Mouse (Mus musculus): ENCODE results near the gene Rspry1.

GRCm38 (mm10) chr8:94634211-94634610 lies 32.5 kb downstream of the Rspry1 start:
- 0 out of 3 replicates have a peak, but pooled peaks have one; percentile 18 for TF ChIP-seq TAL1 (IDR thresholded peaks at IDR 0.05; ENCODE audit: low read length)
- TF ChIP-seq GATA1 (IDR thresholded peaks at IDR 0.05; ENCODE audit: low read length): peak; percentile 80
